Mouse (Mus musculus) heart, adult 2 months (tissue): ENCODE measurements around the gene Rps19. TPM values are rescaled to one million over a fixed set of nuclear protein-coding genes. Genes with fewer than 3 reads are reported as not detected.
"Not testable (repeated sequence)": the region's sequence is repeated elsewhere in the genome, so short reads cannot be mapped to it uniquely, and the experiment has no call there.

Experiments
- DNase-seq, 2 experiments: peaks; one replicate each; pipeline ENCODE4 v3.0.0; 2021
- H3K27ac ChIP-seq: fragments of 200-600 bp; 2 replicates; pipeline ENCODE4 v1.8.1; 2022
- H3K27me3 ChIP-seq: fragments of 200-500 bp; 2 replicates; pipeline ENCODE4 v1.6.1; 2012; ENCODE audit warnings: mild to moderate bottlenecking, low read length, inconsistent platforms, mixed read lengths; ENCODE audit not compliant: control insufficient read depth, insufficient read depth
- H3K36me3 ChIP-seq: fragments of 200-500 bp; 2 replicates; pipeline ENCODE4 v1.6.1; 2012; ENCODE audit warnings: low read length, inconsistent platforms; ENCODE audit not compliant: control insufficient read depth, insufficient read depth
- H3K4me1 ChIP-seq: fragments of 200-500 bp; 2 replicates; pipeline ENCODE4 v1.6.1; 2011; ENCODE audit warnings: low read length; ENCODE audit not compliant: control insufficient read depth, insufficient read depth
- H3K4me3 ChIP-seq: fragments of 200-600 bp; 2 replicates; pipeline ENCODE4 v1.8.1; 2022
- H3K79me2 ChIP-seq: fragments of 200-500 bp; replicated peaks from 2 replicates; pipeline ENCODE4 v1.6.1; 2012; ENCODE audit warnings: mild to moderate bottlenecking, inconsistent platforms, low read length, moderate library complexity, mixed read lengths; ENCODE audit not compliant: control insufficient read depth, insufficient read depth
- H3K9ac ChIP-seq: fragments of 200-500 bp; 2 replicates; pipeline ENCODE4 v1.6.1; 2012; ENCODE audit warnings: low read depth, mild to moderate bottlenecking, control low read depth, inconsistent platforms, low read length, mixed read lengths
- CTCF ChIP-seq: fragments of 200-600 bp; IDR thresholded peaks from 2 replicates; pipeline ENCODE4 v1.8.1; 2022; ENCODE audit warnings: antibody characterized with exemption, mild to moderate bottlenecking, moderate library complexity
- EP300 ChIP-seq: fragments of 200-500 bp; IDR thresholded peaks from 2 replicates; pipeline ENCODE4 v1.6.1; 2011; ENCODE audit warnings: low read depth, low read length, control low read depth; ENCODE audit not compliant: insufficient read depth
- POLR2A ChIP-seq: fragments of 200-500 bp; IDR thresholded peaks from 2 replicates; pipeline ENCODE4 v1.6.1; 2011; ENCODE audit warnings: mild to moderate bottlenecking, low read depth, low read length, control low read depth; ENCODE audit not compliant: insufficient read depth
- WGBS: fragments of 180-500 bp; shearing (Covaris S2); methylation state at CpG from one replicate; pipeline ENCODE4 v1.1.7; 2018; 5-methylcytosine and 5-hydroxymethylcytosine counted together
- intact Hi-C: fragments of 180-260 bp; cut with DNase I; formaldehyde crosslinking; loops from one replicate; pipeline ENCODE4 v1.15.1; 2025
- polyA plus RNA-seq: library from polyadenylated mRNA; depleted of rRNA; stranded (reverse); fragments of >200 nt; gene quantifications from 2 replicates; pipeline ENCODE4 v1.2.3, GENCODE M21; 2012
- total RNA-seq, 2 experiments: library from RNA; stranded (reverse); gene quantifications; 2 replicates each; pipeline ENCODE4 v1.2.3; 2021

Rps19 gene
- total and polyA plus RNA-seq, 3 experiments, result 256 to 584 (median 505) TPM

DNA sequence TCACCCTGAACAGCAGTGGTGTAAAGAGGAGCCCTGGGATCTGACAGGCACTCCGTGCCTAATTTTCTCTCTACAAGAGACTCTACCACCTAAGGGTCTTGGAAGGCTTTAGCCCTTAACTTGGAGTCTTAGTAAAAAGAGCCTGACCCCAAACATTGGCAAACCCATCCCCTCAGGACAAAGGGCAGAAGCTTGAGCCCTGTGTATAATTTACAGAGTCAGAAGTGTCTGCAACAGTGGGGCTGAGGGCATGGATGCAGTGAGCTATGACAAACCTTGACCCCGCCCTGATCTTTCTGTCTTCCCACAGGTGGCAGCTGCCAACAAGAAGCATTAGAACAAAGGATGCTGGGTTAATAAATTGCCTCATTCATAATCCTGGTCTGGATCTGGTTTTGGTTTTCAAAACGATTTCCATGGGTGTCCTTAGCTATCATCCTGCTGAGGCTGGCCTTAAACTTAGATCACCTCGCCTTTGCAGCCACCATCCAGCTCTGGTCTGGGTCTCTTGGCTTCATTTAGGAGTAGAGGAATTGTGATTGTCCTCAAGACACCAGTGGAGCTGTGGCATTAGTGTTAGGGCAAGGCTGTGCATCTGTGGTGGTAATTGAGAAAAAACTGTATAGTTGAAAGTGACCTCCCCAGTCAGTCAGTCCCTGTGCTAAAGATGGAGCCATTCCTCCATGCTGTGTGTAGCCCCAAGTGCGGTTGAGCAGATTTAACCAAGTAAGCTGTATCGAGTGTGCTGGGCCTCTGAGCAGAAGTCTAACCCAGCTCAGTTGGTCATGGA is 5.5 kb downstream of the Rps19 start:
- WGBS, result 77% methylated on average over 6 of the region's 6 CpGs
- H3K27ac ChIP-seq, result no peak overlapping the region

DNA sequence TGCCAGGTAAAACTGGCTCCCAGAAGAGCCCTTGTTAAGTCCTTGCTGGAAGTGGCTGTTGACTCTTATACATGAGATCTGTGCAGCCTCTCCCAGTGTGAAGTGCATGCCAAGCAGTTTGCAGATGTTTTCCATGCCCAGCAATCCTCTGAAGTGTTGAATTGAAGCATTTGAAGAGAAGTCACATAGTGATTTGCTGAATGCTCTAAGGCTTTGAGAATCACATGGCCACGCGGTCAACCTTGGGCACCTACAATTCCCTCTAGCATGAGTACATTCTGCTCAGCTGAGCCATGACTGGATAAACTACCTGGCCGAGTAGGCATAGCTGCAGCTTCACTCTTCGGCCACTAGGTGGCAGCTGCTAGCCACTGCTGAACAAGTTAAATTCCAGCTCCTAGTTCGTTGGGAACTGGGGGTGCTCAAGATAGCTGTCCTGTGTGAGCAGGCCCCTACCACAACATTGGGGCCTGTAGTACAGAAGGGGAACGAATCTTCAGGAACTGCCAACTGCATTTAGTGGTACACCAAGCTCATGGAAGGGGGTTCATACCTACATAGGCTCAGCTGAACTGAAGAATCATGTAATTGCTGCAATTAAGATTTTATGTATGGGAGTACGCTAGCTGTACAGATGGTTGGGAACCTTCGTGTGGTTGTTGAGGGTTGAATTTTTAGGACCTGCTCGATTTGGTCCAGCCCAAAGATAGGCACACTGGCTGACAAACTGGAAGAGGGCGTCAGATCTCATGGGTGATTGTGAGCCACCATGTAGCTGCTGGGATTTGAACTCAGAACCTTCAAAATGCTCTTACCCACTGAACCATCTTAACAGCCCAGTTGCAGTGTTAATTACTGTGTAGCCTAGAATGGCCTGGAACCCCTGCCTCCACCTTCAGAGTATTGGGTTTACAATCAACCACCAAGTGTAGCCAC is 6.4 kb downstream of the Rps19 start:
- Histone ChIP-seq H3K4me1 (peaks cover 2% of the 10 kb centered on the region), H3K4me3 (no peak overlapping the region), H3K9ac (no peak overlapping the region), H3K36me3 (peaks cover 9% of the 10 kb centered on the region), H3K27me3 (no peaks in the 10 kb centered on the region), H3K79me2 (peaks cover 2% of the 10 kb centered on the region; the same call in 1 of the 2 replicates), H3K27ac (no peak overlapping the region)
- peak; percentile 70 to 77 for DNase-seq
- 31% methylated on average over 10 of the region's 10 CpGs for WGBS
- intact Hi-C loops, result loop anchor here (1.0 kb wide), 3 partner anchors 14 to 75 kb away; no protein-coding TSS in a partner anchor
- peak; percentile 95 for TF ChIP-seq EP300
- peak; percentile 33; the same call in 1 of the 2 replicates for TF ChIP-seq POLR2A
- TF ChIP-seq CTCF, result no peak

More for the DNA sequence above, 5.5 kb downstream of the Rps19 start:
- H3K9ac ChIP-seq, result no peak overlapping the region
- intact Hi-C loops, result loop anchor here (1.0 to 10.0 kb wide), 6 partner anchors 15 to 572 kb away; partner anchors contain the start of genes Gsk3a and Zfp94
- H3K36me3 ChIP-seq, result peaks cover 11% of the 10 kb centered on the region
- peaks cover 4% of the 10 kb centered on the region for H3K4me1 ChIP-seq
- no peak overlapping the region for H3K4me3 ChIP-seq
- peaks cover 5% of the 10 kb centered on the region for H3K79me2 ChIP-seq
- no peak for DNase-seq
- TF ChIP-seq CTCF (no peak), POLR2A (no peak), EP300 (no peak)
- no peaks in the 10 kb centered on the region for H3K27me3 ChIP-seq

- DNase-seq, result no peak
- Histone ChIP-seq H3K27ac (no peak overlapping the region), H3K36me3 (peaks cover 2% of the 10 kb centered on the region), H3K79me2 (no peaks in the 10 kb centered on the region), H3K9ac (no peak overlapping the region), H3K4me1 (no peaks in the 10 kb centered on the region), H3K27me3 (no peaks in the 10 kb centered on the region), H3K4me3 (no peak overlapping the region)
- no peak for TF ChIP-seq CTCF
- TF ChIP-seq EP300, result no peak
- TF ChIP-seq POLR2A, result no peak
- 75% methylated on average over 3 of the region's 3 CpGs for WGBS
- intact Hi-C loops, result no loop called here
Observed at GRCm38 (mm10) chr7:24891241-24892124, 7.3 kb downstream of the Rps19 start.

GRCm38 (mm10) chr7:24892125-24892583 is 8.0 kb downstream of the Rps19 start:
- no peak for TF ChIP-seq CTCF
- TF ChIP-seq EP300, result no peak
- TF ChIP-seq POLR2A, result no peak
- Histone ChIP-seq H3K79me2 (no peaks in the 10 kb centered on the region), H3K4me1 (no peaks in the 10 kb centered on the region), H3K9ac (no peak overlapping the region), H3K27me3 (no peaks in the 10 kb centered on the region), H3K4me3 (no peak overlapping the region), H3K36me3 (no peaks in the 10 kb centered on the region; the same call in 1 of the 2 replicates), H3K27ac (no peak overlapping the region)
- 70% methylated on average over 2 of the region's 2 CpGs for WGBS
- DNase-seq, result no peak
- intact Hi-C loops, result no loop called here

GRCm38 (mm10) chr7:24895749-24896148 is 11.6 kb downstream of the Rps19 start:
- H3K36me3 ChIP-seq, DNase-seq, H3K4me3 ChIP-seq, H3K27ac ChIP-seq, H3K27me3 ChIP-seq, H3K9ac ChIP-seq, intact Hi-C loops, H3K79me2 ChIP-seq, H3K4me1 ChIP-seq: not testable (repeated sequence)
- WGBS, result 90% methylated on average over 2 of the region's 2 CpGs
